Mouse (Mus musculus): ENCODE data around the gene Sox2. TPM values are rescaled to one million over a fixed set of nuclear protein-coding genes. Genes with fewer than 3 reads are reported as not detected.

Gene Sox2
- polyA plus RNA-seq, 1 experiment from 2014 or later = 5.0 TPM

DNA sequence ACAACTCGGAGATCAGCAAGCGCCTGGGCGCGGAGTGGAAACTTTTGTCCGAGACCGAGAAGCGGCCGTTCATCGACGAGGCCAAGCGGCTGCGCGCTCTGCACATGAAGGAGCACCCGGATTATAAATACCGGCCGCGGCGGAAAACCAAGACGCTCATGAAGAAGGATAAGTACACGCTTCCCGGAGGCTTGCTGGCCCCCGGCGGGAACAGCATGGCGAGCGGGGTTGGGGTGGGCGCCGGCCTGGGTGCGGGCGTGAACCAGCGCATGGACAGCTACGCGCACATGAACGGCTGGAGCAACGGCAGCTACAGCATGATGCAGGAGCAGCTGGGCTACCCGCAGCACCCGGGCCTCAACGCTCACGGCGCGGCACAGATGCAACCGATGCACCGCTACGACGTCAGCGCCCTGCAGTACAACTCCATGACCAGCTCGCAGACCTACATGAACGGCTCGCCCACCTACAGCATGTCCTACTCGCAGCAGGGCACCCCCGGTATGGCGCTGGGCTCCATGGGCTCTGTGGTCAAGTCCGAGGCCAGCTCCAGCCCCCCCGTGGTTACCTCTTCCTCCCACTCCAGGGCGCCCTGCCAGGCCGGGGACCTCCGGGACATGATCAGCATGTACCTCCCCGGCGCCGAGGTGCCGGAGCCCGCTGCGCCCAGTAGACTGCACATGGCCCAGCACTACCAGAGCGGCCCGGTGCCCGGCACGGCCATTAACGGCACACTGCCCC is 586 bp downstream of the Sox2 start:
- H3K4me3 ChIP-seq (ENCODE audit: low read depth, low read length) = peak overlapping the region; percentile 41
- WGBS = under 1% methylated on average over 67 of the region's 67 CpGs
- TF ChIP-seq CTCF (IDR thresholded peaks at IDR 0.05; ENCODE audit: low read depth) = no peak
- H3K9ac ChIP-seq = peak overlapping the region; percentile 53
- H3K9me3 ChIP-seq (ENCODE audit: low read depth, low read length) = no peaks in the 10 kb centered on the region
- H3K27me3 ChIP-seq (ENCODE audit: insufficient read depth, low read length) = peaks cover 92% of the 10 kb centered on the region
- no peaks in the 10 kb centered on the region for H3K36me3 ChIP-seq (ENCODE audit: insufficient read depth)
- peak overlapping the region; percentile 83 for H3K27ac ChIP-seq (ENCODE audit: low read depth)
- peaks cover 3% of the 10 kb centered on the region; the same call in 1 of the 2 replicates for H3K4me1 ChIP-seq (ENCODE audit: insufficient read depth)
- H3K4me2 ChIP-seq = peak overlapping the region; percentile 64
- peak; percentile 60 for DNase-seq
- peak; percentile 19; the same call in 1 of the 2 replicates for ATAC-seq (ENCODE audit: insufficient read depth)

GRCm38 (mm10) chr3:34651486-34652170 is 1.4 kb downstream of the Sox2 start:
- TF ChIP-seq CTCF (IDR thresholded peaks at IDR 0.05; ENCODE audit: low read depth) = no peak
- Histone ChIP-seq H3K27me3 (ENCODE audit: insufficient read depth, low read length) (peaks cover 92% of the 10 kb centered on the region), H3K4me3 (ENCODE audit: low read depth, low read length) (peak overlapping the region; percentile 41), H3K9me3 (ENCODE audit: low read depth, low read length) (no peaks in the 10 kb centered on the region), H3K4me1 (ENCODE audit: insufficient read depth) (peaks cover 3% of the 10 kb centered on the region; the same call in 1 of the 2 replicates), H3K4me2 (0 out of 2 replicates have a peak overlapping the region, but pooled peaks have one; percentile 64), H3K27ac (ENCODE audit: low read depth) (peak overlapping the region; percentile 36; the same call in 1 of the 2 replicates), H3K9ac (peak overlapping the region; percentile 53), H3K36me3 (ENCODE audit: insufficient read depth) (no peaks in the 10 kb centered on the region)
- DNase-seq = peak; percentile 50
- WGBS = 3% methylated on average over 26 of the region's 26 CpGs
- ATAC-seq (ENCODE audit: insufficient read depth) = no peak

DNA sequence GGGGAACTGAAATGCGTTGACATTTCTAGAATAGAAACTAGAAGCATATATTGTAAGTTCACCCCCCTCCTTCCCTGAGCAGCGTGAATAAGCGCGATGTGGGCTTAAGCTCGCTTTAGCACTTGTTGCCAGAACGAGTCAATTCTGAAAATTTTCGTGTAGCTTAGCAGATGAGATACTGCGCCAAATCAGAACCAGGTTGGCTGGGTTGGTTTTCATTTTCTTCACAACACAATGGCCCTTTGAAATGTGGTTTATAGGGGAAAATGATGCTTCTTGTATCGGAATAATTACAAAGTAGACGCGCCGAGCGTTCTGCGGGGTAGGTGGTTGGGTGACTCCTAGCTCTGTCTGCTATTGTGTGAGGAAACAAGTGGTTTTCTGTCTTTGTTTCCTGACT is 2.4 kb downstream of the Sox2 start:
- Histone ChIP-seq H3K9ac (peak overlapping the region; percentile 35), H3K4me1 (ENCODE audit: insufficient read depth) (peaks cover 3% of the 10 kb centered on the region; the same call in 1 of the 2 replicates), H3K9me3 (ENCODE audit: low read depth, low read length) (no peaks in the 10 kb centered on the region), H3K36me3 (ENCODE audit: insufficient read depth) (no peaks in the 10 kb centered on the region), H3K27ac (ENCODE audit: low read depth) (0 out of 2 replicates have a peak overlapping the region, but pooled peaks have one; percentile 6), H3K27me3 (ENCODE audit: insufficient read depth, low read length) (peaks cover 93% of the 10 kb centered on the region), H3K4me2 (peak overlapping the region; percentile 12; the same call in 1 of the 2 replicates), H3K4me3 (ENCODE audit: low read depth, low read length) (peak overlapping the region; percentile 26)
- ATAC-seq (ENCODE audit: insufficient read depth) = no peak
- TF ChIP-seq CTCF (IDR thresholded peaks at IDR 0.05; ENCODE audit: low read depth) = no peak
- WGBS = under 1% methylated on average over 14 of the region's 14 CpGs
- DNase-seq = peak; percentile 53

- peak overlapping the region; percentile 26 for H3K4me3 ChIP-seq (ENCODE audit: low read depth, low read length)
These were observed 3.2 kb downstream of the Sox2 start for GRCm38 (mm10) chr3:34653235-34653976.

GRCm38 (mm10) chr3:34653977-34654500 is 3.8 kb downstream of the Sox2 start:
- H3K4me3 ChIP-seq (ENCODE audit: low read depth, low read length) = peak overlapping the region; percentile 26
- no peak for DNase-seq
- no peak overlapping the region for H3K27ac ChIP-seq (ENCODE audit: low read depth)
- peaks cover 95% of the 10 kb centered on the region for H3K27me3 ChIP-seq (ENCODE audit: insufficient read depth, low read length)
- no peak for ATAC-seq (ENCODE audit: insufficient read depth)
- H3K9me3 ChIP-seq (ENCODE audit: low read depth, low read length) = no peaks in the 10 kb centered on the region
- peak overlapping the region; percentile 33; the same call in 1 of the 2 replicates for H3K4me2 ChIP-seq
- H3K4me1 ChIP-seq (ENCODE audit: insufficient read depth) = peaks cover 3% of the 10 kb centered on the region; the same call in 1 of the 2 replicates
- no peaks in the 10 kb centered on the region for H3K36me3 ChIP-seq (ENCODE audit: insufficient read depth)
- 3% methylated on average over 9 of the region's 9 CpGs for WGBS
- no peak for TF ChIP-seq CTCF (IDR thresholded peaks at IDR 0.05; ENCODE audit: low read depth)
- peak overlapping the region; percentile 29; the same call in 1 of the 2 replicates for H3K9ac ChIP-seq

More at GRCm38 (mm10) chr3:34653235-34653976, 3.2 kb downstream of the Sox2 start:
- Histone ChIP-seq H3K9ac (peak overlapping the region; percentile 29), H3K4me2 (0 out of 2 replicates have a peak overlapping the region, but pooled peaks have one; percentile 33), H3K4me1 (ENCODE audit: insufficient read depth) (peaks cover 3% of the 10 kb centered on the region; the same call in 1 of the 2 replicates), H3K27me3 (ENCODE audit: insufficient read depth, low read length) (peaks cover 95% of the 10 kb centered on the region), H3K36me3 (ENCODE audit: insufficient read depth) (no peaks in the 10 kb centered on the region), H3K27ac (ENCODE audit: low read depth) (no peak overlapping the region), H3K9me3 (ENCODE audit: low read depth, low read length) (no peaks in the 10 kb centered on the region)
- no peak for ATAC-seq (ENCODE audit: insufficient read depth)
- TF ChIP-seq CTCF (IDR thresholded peaks at IDR 0.05; ENCODE audit: low read depth) = no peak
- peak; percentile 50 for DNase-seq
- WGBS = under 1% methylated on average over 26 of the region's 26 CpGs

DNA sequence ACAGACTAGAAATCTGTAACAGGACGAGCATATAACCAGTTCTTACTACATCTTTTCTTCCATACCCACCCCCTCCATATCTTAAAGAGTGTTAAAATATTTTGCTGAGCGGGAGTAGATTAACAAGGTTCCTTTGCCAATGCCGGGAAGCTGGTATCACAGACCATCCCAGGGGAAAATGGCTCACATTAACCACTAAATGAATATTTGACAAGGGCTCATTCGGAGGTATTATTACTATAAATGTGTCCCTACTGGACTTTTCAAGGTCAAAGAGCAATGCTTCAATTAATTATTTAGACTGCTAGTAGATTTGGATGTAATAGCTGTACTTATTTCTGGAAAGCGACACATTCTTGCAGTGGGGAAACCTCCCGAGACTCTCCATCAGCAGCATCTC is 4.6 kb downstream of the Sox2 start:
- DNase-seq = no peak

More for the DNA sequence above, 4.6 kb downstream of the Sox2 start:
- Histone ChIP-seq H3K27ac (ENCODE audit: low read depth) (no peak overlapping the region), H3K4me1 (ENCODE audit: insufficient read depth) (peaks cover 3% of the 10 kb centered on the region; the same call in 1 of the 2 replicates), H3K27me3 (ENCODE audit: insufficient read depth, low read length) (peaks cover 95% of the 10 kb centered on the region), H3K36me3 (ENCODE audit: insufficient read depth) (no peaks in the 10 kb centered on the region), H3K9ac (no peak overlapping the region; the same call in 1 of the 2 replicates), H3K4me2 (peak overlapping the region; percentile 33), H3K4me3 (ENCODE audit: low read depth, low read length) (no peak overlapping the region), H3K9me3 (ENCODE audit: low read depth, low read length) (no peaks in the 10 kb centered on the region)
- no peak for TF ChIP-seq CTCF (IDR thresholded peaks at IDR 0.05; ENCODE audit: low read depth)
- 15% methylated on average over 6 of the region's 6 CpGs for WGBS
- ATAC-seq (ENCODE audit: insufficient read depth) = no peak
